Mouse (Mus musculus): ENCODE data around the gene Bdp1.

Bdp1 gene

DNA sequence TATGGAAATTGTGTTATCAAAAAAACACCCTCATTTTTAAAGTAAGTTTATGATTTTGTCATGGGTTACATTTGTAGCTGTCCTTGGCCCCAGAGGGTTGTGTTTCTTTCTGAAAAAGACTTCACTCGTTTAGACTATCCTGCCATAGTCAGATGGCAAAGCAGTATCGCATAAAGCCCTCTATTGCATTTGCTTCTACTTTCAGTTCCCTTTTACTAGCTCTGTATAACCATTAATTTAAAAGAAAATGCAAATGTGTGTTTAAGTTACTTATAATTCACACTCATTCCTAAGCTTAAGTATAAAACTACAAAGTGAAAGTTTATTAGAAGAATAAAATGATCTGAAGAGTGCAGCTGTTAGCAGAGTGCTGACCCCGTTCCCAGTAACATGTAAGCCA is 104.8 kb downstream of the Bdp1 start:
- no peak for DNase-seq

DNA sequence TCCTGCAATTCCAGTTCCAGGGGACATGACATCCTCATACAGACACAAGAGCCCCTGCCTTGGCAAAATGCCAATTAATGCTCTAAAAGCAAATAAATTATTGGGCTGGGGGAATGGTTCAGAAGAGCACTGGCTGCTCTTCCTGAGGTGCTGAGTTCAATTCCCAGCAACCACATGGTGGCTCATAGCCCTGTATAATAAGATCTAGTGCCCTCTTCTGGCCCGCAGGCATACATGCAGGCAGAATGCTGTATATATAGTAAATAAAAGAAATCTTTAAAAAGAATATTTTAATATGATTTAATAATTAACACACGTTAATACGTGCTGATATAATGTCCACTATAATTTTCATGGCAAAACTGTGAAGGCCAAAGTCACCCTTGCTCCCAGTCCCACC is 105.8 kb downstream of the Bdp1 start:
- DNase-seq, result no peak

DNA sequence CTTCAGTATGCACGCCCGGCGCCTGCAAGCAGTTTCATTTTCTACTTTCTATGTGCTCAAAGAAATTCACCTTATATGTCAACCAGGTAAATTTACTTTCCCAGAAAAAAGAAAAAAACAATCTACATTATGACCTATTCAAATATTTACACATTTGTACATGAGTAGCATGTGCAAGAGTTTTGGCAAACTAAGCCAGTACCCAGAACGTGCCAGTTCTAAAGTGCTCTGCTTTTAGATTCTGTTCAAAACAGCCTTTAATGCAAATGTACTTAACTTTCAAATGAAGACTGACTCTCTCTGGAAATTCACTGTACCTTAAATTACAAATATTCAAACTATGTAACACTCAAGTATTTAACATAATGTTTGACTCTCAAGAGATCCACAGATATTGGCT is 114.3 kb downstream of the Bdp1 start:
- DNase-seq, result no peak

DNA sequence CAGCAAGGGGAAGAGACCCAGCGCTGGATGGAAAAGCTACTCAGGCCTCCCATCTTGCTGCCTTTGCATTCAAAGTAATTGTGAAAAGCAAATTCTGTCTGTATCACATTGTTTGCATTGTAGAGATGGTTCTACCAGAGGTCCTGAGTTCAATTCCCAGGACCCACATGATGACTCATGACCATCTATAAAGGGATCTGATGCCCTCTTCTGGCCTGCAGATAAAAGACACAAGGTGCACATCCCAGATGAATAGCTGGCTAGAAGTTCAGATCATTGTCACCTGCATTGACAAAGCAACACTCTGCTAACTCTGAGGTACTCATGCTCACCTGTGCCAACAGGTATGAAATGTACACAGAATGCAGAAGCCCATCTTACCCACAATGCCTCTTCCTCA is 120.5 kb downstream of the Bdp1 start:
- no peak for DNase-seq

DNA sequence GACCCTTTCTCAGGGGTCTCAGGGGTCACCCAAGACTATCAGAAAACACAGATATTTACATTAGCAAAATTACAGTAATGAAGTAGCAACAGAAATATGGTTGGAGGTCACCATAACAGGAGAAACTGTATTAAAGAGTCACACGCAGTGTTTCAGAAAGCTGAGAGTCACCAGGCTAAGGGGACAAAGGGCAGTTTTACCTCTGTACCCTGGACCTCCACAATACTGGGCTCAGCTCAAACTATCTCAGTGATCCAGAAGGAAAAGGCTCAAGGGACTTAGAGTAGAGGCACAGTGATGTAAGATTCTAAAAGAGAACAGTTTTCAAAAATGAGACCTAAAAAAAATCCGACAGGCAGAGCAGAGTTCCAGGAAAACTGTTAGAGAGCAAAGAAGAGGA is 124.5 kb downstream of the Bdp1 start:
- DNase-seq, result no peak

DNA sequence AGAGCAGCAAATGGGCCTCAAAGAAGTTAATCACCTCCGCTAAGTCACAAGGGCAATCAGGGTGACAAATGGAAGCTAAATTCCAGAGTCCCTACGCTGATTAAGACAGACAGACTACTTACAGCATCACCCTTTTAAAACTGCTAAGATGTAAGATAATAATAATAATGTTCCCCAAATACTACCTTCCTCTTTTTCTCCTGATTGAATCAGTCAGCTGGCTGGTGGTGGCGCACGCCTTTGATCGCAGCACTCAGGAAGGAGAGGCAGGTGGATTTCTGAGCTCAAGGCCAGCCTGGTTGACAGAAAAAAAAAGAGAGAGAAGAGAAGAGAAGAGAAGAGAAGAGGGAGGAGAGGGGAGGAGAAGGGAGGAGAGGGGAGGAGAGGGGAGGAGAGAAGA is 133.8 kb downstream of the Bdp1 start:
- no peak for DNase-seq
